Mouse (Mus musculus) lung, adult 18-20 months (tissue): ENCODE measurements at regions not wholly inside any gene's neighbourhood (a gene's known extent, or its start where the extent isn't known, plus 50 kb on each side); places are given as distances from the start of the nearest gene placed in this dataset.
A peak's percentile ranks its signal among the peaks of the same experiment; 100 is the strongest.

Source experiments
- DNase-seq, 2 experiments: peaks; one replicate each; pipeline ENCODE4 v3.0.0; 2022; ENCODE audit warnings: mixed read lengths in 2 of 2

DNA sequence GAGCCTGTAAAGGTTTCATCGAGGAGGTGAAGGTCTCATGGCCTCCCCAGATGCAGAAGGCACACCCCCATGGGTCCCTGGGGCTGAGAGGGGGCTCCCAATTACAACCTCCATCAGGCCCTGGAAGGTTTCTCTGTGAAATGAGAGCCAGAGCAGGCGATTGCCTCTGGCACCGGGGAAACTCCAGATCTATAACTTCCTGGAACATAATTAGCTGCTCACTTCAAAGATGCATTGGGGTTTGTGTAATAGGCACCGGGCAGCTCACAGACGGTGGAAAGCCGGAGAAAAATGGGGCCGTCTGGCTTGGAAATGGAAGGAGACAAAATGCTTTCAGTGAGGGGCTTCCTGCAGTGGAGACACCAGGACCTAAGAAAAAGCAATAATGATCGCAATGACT is 151.2 kb upstream of the Mvb12b start:
- DNase-seq, result no peak

GRCm38 (mm10) chr2:34033212-34033611 is 145.5 kb upstream of the Mvb12b start:
- DNase-seq, result no peak

DNA sequence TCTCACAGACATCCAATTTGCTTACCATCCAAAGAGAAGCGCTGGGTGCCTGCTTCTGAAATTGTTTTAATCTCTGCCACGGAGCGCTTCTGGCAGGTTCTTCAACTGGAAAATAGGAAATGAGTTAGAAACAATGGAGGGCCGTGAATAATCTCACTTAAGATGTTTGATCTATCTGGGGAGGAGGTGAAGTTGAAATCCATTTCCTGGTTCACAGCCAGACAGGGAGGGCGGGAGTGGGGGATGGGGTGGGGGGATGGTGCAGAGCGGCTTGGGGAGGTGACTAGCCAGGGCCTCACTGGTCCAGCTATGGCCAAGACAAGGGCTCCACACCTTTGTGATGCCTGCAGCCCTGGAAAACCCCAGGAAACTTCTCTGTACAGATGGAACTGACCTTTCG is 143.7 kb upstream of the Mvb12b start:
- DNase-seq, result no peak

GRCm38 (mm10) chr2:34031001-34031412 is 143.3 kb upstream of the Mvb12b start:
- peak in 1 of 2 experiments; percentile 34 for DNase-seq

GRCm38 (mm10) chr2:34027445-34027844 is 139.7 kb upstream of the Mvb12b start:
- DNase-seq, result peak; percentile 13 to 48

GRCm38 (mm10) chr2:34026566-34027360 is 139.0 kb upstream of the Mvb12b start:
- DNase-seq, result peak; percentile 78 to 84

GRCm38 (mm10) chr2:34025715-34026360 is 138.1 kb upstream of the Mvb12b start:
- DNase-seq, result peak; percentile 70 to 75

- DNase-seq, result no peak
These were observed 129.4 kb upstream of the Mvb12b start for GRCm38 (mm10) chr2:34017142-34017453.

- no peak for DNase-seq
These were observed 128.8 kb upstream of the Mvb12b start for GRCm38 (mm10) chr2:34016350-34017141.

GRCm38 (mm10) chr2:34015640-34015995 is 127.9 kb upstream of the Mvb12b start:
- no peak for DNase-seq

DNA sequence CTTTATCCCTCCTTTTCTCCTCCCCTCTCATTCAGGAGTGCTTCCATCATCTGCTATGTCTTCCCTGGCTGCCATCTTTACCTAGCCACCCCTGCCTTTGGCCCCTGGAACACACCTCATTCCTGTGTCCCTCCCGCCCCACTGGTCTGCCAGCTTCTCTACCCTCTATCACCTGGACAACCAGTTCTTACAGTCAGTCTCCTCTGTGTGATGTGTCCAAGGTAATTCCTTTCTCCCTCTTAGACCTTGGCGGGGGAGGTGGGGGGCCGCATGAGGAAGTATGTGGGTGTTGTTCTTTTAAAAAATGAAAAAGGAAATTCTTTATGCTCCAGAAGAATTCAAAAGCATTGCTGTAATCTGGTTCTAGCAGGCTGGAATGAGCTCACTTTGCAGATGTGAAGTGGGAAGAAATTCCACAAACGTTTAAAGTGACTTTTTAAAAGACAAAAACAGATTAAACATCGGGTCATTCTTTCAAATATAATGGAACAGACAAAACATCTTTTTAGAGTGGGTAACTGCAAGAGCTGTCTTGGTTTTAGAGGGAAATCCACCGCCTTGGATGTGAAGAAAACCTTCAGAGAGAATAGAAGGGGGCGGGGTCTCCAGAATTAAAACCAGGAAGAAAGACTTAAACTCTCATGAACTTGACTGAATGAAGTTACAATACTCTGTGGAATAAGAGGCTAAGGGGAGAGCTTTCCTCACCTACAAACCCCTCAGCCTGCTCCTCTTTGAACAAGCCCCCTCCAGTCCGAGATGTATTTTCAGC is 127.3 kb upstream of the Mvb12b start:
- peak in 1 of 2 experiments; percentile 5 for DNase-seq

DNA sequence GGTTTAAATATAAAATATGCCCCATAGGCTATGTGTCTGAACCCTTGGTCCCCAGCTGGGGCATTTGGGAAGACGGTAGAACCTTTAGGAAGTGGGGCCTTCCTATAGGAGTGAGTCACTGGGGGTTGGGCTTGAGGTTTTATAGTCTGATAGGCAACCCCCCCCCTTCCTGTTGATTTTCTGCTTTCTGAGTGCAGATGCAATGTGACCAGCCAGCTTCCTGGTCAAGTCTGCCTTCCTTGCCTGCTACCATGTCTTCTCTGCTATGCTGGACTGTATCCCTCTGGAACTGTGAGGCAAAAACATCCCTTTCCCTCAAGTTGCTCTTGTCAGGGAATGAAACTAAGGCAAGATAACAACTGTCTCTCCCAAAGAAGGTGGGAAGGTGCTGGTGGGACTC is 122.4 kb upstream of the Mvb12b start:
- no peak for DNase-seq

DNA sequence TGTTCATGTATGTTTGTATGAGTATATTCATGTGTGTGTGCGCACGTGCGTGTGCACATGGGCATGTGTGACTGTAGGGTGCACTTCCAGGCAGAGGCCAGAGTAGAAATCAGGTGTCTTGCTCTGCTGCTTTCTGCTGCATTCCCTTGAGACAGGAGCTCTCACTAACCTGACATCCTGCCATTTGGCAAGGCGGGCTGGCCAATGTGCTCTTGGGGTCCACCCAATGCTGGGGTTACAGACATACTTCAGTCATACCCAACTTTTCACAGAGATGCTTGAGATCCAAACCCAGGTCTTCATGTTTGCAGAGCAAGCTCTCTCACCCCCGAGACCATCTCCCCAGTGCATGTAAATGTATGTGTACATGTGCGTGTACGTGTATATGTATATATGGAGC is 120.2 kb upstream of the Mvb12b start:
- DNase-seq, result no peak

GRCm38 (mm10) chr2:33997106-33997505 is 109.4 kb upstream of the Mvb12b start:
- DNase-seq, result no peak

DNA sequence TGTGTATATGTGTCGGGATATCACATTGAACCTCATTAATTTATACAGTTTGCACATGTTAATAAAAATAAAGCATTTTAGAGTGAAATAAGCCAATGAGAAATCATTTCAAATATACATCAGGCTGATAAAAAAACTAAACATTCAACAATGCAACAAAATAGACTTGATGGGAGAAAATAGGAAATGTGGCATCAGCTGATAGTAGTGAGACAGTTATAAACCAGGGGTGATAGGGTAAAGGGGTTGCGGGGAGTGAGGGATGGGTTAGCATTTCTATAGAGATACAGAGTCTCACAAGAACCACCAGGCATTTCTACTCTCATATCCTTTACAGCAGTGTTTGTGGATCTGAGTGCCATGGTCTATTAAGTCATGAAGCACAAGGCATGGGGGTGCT is 108.6 kb upstream of the Mvb12b start:
- no peak for DNase-seq

DNA sequence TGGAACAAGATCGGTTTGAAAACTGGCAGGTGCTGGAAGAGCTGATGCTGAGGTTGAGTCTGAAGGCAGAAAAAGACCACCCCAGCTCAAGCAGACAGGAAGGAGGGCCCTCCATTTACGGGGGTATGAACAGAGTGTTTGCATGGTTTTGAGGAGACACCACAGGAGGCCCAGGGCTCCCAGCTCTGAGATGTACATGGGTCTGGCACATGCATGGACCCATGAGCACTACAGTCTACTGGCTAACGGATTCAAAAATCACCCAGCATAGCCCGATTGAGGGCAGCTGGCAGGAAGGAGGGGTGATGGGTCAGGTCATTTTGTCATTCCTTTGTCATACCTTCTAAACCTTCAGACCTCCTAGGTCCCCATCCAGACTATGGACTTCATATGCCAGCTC is 103.6 kb upstream of the Mvb12b start:
- DNase-seq, result no peak

DNA sequence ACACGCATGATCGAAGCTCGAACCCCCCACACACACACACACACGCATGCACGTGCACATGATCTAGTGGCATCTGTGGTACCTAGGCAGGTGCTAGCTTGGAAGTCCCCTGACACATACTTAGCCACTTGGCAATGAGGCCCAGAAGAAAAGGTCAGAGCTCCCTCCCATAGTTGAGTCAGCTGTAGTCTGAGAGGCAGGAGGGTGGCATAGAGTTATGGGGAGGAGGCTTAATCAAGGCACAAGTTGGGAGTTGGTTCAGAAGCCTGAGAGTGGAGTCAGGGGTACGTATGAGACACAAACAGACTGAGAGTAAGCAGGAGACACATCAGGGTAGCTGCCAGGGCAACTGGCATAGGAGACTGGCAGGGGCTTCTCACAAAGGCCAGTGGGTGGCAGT is 103.0 kb upstream of the Mvb12b start:
- DNase-seq, result no peak

GRCm38 (mm10) chr2:33989555-33990370 is 102.0 kb upstream of the Mvb12b start:
- DNase-seq, result no peak

- DNase-seq, result peak in 1 of 2 experiments; percentile 17
These were observed 98.7 kb upstream of the Mvb12b start for GRCm38 (mm10) chr2:33986420-33986819.

- DNase-seq, result no peak
These were observed 97.6 kb upstream of the Mvb12b start for GRCm38 (mm10) chr2:33985316-33985715.

DNA sequence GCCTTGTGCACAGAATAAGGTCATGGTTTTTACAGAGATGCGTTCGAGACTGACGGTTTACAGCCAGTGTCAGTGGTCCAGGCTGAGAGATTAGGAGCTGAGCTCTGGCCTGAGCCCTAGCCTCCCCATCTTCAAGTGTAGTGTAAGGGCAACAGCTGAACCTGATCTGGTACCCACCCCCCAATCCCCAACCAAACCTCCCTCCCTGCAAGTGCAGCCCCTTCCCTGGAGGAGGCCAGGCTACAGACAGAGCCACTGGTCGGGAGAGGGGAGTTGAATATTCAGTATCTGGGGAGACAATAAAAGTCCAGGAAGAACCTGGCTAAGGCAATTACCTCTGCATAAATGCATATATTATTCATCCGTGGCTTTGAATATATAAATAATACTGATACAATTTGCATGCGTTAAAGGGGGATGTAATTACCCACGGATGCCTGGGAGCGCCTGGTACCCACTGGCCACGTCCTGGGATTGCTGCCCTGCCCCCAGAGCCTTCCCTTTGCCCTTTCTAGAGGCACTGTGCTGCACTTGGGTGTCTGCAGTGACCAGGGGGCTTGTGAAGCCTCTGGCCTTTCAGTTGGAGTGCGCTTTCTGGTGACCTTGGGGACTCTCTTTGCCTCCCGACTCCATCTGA is 95.5 kb upstream of the Mvb12b start:
- DNase-seq, result no peak

DNA sequence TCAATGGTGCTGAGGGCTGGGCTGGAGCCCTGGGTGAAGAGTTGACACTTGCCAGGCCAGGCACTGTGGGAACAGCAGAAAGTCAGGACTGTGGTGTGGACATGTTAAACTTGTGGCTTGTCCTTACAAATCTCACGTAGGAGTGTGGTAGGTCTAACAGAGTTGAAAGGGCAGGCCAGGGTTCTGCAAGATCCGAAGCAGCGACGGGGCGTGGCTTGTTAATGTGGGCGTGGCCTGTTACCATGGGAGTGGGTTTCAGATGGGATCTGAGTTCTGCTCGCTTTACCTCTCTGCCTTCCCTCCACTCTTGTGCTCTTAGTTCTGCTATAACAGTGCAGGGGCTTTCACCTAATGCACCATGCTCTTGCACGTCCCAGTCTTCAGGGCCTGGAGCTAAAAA is 94.2 kb upstream of the Mvb12b start:
- DNase-seq, result no peak
